Mouse (Mus musculus) heart, adult 2 months (tissue): ENCODE measurements at regions not wholly inside any gene's neighbourhood (a gene's known extent, or its start where the extent isn't known, plus 50 kb on each side); places are given as distances from the start of the nearest gene placed in this dataset.

Experiments used
- DNase-seq, 2 experiments: peaks; one replicate each; pipeline ENCODE4 v3.0.0; 2021
- H3K27ac ChIP-seq: fragments of 200-600 bp; 2 replicates; pipeline ENCODE4 v1.8.1; 2022
- H3K27me3 ChIP-seq: fragments of 200-500 bp; 2 replicates; pipeline ENCODE4 v1.6.1; 2012; ENCODE audit warnings: mild to moderate bottlenecking, low read length, inconsistent platforms, mixed read lengths; ENCODE audit not compliant: control insufficient read depth, insufficient read depth
- H3K36me3 ChIP-seq: fragments of 200-500 bp; 2 replicates; pipeline ENCODE4 v1.6.1; 2012; ENCODE audit warnings: low read length, inconsistent platforms; ENCODE audit not compliant: control insufficient read depth, insufficient read depth
- H3K4me1 ChIP-seq: fragments of 200-500 bp; 2 replicates; pipeline ENCODE4 v1.6.1; 2011; ENCODE audit warnings: low read length; ENCODE audit not compliant: control insufficient read depth, insufficient read depth
- H3K4me3 ChIP-seq: fragments of 200-600 bp; 2 replicates; pipeline ENCODE4 v1.8.1; 2022
- H3K79me2 ChIP-seq: fragments of 200-500 bp; replicated peaks from 2 replicates; pipeline ENCODE4 v1.6.1; 2012; ENCODE audit warnings: mild to moderate bottlenecking, inconsistent platforms, low read length, moderate library complexity, mixed read lengths; ENCODE audit not compliant: control insufficient read depth, insufficient read depth
- H3K9ac ChIP-seq: fragments of 200-500 bp; 2 replicates; pipeline ENCODE4 v1.6.1; 2012; ENCODE audit warnings: low read depth, mild to moderate bottlenecking, control low read depth, inconsistent platforms, low read length, mixed read lengths
- CTCF ChIP-seq: fragments of 200-600 bp; IDR thresholded peaks from 2 replicates; pipeline ENCODE4 v1.8.1; 2022; ENCODE audit warnings: antibody characterized with exemption, mild to moderate bottlenecking, moderate library complexity
- EP300 ChIP-seq: fragments of 200-500 bp; IDR thresholded peaks from 2 replicates; pipeline ENCODE4 v1.6.1; 2011; ENCODE audit warnings: low read depth, low read length, control low read depth; ENCODE audit not compliant: insufficient read depth
- POLR2A ChIP-seq: fragments of 200-500 bp; IDR thresholded peaks from 2 replicates; pipeline ENCODE4 v1.6.1; 2011; ENCODE audit warnings: mild to moderate bottlenecking, low read depth, low read length, control low read depth; ENCODE audit not compliant: insufficient read depth
- WGBS: fragments of 180-500 bp; shearing (Covaris S2); methylation state at CpG from one replicate; pipeline ENCODE4 v1.1.7; 2018; 5-methylcytosine and 5-hydroxymethylcytosine counted together
- intact Hi-C: fragments of 180-260 bp; cut with DNase I; formaldehyde crosslinking; loops from one replicate; pipeline ENCODE4 v1.15.1; 2025

DNA sequence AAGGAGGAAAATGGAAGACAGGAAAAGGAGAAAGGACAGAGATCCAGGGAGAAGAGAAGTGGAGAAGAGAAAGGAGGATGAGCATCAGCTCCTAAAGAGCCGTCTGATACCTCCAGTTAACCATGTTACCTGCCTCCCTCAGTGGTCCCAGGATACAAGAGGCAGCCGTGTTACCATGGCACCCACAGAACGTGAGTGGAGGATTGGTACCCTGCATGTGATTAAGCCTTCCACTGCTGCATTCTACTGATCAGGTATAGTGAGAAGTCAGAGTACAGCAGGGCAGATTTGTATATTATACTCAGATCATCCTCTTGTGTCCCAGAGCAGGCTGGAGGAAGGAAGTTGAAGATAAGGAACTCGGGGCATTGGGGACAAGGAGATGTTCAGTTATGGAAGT, 115.5 kb upstream of the Tas2r119 start:
- Histone ChIP-seq H3K9ac (no peak overlapping the region), H3K36me3 (no peaks in the 10 kb centered on the region), H3K79me2 (no peaks in the 10 kb centered on the region), H3K4me3 (no peak overlapping the region), H3K27me3 (no peaks in the 10 kb centered on the region), H3K27ac (no peak overlapping the region), H3K4me1 (no peaks in the 10 kb centered on the region)
- DNase-seq, result no peak
- TF ChIP-seq EP300 (no peak), CTCF (no peak), POLR2A (no peak)
- intact Hi-C loops, result no loop called here
- WGBS, result 60% methylated on average over 4 of the region's 4 CpGs

DNA sequence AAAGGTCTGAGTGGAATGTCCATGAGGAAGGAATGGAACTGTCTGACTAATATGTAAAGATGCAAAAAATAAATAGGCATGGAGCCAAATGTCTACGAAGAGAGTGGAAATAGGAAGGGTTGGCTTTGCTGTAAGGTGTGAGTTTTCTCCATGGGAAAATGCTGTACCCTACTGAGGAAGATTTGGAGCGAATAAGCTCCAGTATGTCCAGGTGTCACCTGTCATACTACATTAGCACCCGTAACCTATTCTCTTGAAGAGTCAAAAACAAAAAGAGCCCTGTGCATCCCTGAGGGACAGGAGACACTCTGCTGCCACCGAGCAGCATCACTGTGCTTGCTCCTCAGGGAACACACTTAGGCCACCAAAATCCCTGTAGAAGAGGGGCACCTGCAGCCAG, 95.0 kb upstream of the Tas2r119 start:
- TF ChIP-seq EP300 (no peak), CTCF (no peak), POLR2A (no peak)
- no peaks in the 10 kb centered on the region for H3K79me2 ChIP-seq

DNA sequence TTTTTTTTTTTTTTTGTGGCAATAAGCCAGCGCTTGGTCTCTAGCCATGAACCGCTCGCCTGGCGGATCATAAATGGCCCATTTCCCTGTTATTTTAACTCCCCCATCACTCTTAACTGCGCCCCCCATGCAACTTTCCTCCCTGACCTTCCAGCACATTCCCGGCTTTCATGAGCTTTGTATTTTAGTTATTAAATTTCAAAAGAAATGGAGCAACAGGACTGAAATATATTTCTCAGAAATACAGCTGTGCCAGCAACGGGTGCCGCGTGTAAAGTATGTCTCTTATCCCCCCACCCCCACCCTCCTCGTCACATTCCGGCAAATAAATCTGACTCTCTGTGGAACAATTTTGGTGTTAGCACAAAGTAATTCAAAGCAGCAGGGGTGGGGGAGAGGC, 83.2 kb upstream of the Tas2r119 start:
- no peak for TF ChIP-seq POLR2A
- TF ChIP-seq CTCF, result no peak
- no peak for TF ChIP-seq EP300
- WGBS, result 53% methylated on average over 11 of the region's 11 CpGs
- no peak overlapping the region for H3K4me3 ChIP-seq

More for the DNA sequence above, 95.0 kb upstream of the Tas2r119 start:
- Histone ChIP-seq H3K27ac (no peak overlapping the region), H3K4me1 (no peaks in the 10 kb centered on the region), H3K27me3 (no peaks in the 10 kb centered on the region), H3K36me3 (no peaks in the 10 kb centered on the region), H3K4me3 (no peak overlapping the region), H3K9ac (no peak overlapping the region)
- DNase-seq, result no peak
- intact Hi-C loops, result no loop called here
- 66% methylated on average over 4 of the region's 4 CpGs for WGBS

DNA sequence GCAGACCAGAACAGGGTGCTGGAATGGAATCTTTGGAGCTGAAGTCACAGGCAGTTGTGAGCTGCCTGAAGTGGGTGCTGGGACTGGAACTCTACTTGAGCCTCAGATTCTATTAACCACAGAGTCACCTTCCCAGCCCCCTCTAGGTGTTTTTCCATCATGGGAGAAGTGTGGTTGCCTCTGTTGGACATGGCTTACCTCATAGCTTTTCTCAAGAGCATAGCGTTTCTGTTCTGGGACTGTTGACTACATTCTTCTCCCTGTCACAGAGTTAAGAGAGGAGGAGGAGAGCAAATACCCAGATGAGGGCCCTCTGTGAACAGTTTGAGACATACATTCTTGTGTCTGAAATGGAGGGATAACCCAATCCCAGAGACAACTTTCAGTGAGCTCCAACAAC, 81.5 kb upstream of the Tas2r119 start:
- TF ChIP-seq CTCF (no peak), POLR2A (no peak), EP300 (no peak)
- Histone ChIP-seq H3K4me1 (no peaks in the 10 kb centered on the region), H3K4me3 (no peak overlapping the region), H3K36me3 (no peaks in the 10 kb centered on the region), H3K79me2 (no peaks in the 10 kb centered on the region), H3K9ac (no peak overlapping the region), H3K27me3 (no peaks in the 10 kb centered on the region), H3K27ac (no peak overlapping the region)
- intact Hi-C loops, result no loop called here
- DNase-seq, result no peak
- 79% methylated on average over 1 of the region's 1 CpGs for whole genome bisulfite sequencing

More for the DNA sequence above, 83.2 kb upstream of the Tas2r119 start:
- intact Hi-C loops, result no loop called here
- Histone ChIP-seq H3K79me2 (no peaks in the 10 kb centered on the region), H3K9ac (no peak overlapping the region), H3K27ac (no peak overlapping the region), H3K4me1 (no peaks in the 10 kb centered on the region), H3K27me3 (no peaks in the 10 kb centered on the region), H3K36me3 (no peaks in the 10 kb centered on the region)
- DNase-seq, result no peak

DNA sequence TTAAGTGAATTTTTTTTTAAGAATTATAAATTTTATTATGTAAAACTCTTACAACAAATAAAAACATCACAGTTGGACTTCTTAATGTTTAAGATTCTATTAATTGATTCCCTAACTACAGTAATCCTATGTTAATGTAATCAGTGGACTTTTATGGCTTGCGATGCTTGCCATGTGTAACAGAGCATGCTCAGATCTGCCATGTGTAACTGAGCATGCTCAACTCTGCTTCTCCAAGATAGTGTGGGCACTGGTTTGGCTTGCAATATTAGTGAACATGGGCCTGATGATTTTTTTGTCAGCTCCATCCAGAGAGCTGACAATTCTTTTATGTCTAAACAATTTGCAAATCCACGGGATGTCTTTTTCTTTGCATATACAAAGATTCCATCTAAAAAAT, 66.4 kb upstream of the Tas2r119 start:
- TF ChIP-seq EP300 (no peak), POLR2A (no peak), CTCF (no peak)
- Histone ChIP-seq H3K4me3 (no peak overlapping the region), H3K36me3 (no peaks in the 10 kb centered on the region), H3K79me2 (no peaks in the 10 kb centered on the region), H3K4me1 (no peaks in the 10 kb centered on the region), H3K9ac (no peak overlapping the region), H3K27me3 (no peaks in the 10 kb centered on the region), H3K27ac (no peak overlapping the region)
- no peak for DNase-seq
- 94% methylated on average over 2 of the region's 2 CpGs for WGBS
- intact Hi-C loops, result no loop called here
